In genomic region chr5:110176362-110177020, GRCm38 (mm10) we compare ENCODE assay signal across 8 mouse cellular contexts. TPM values are rescaled to one million over a fixed set of nuclear protein-coding genes. Genes with fewer than 3 reads are reported as not detected.
DNase-seq lines count a peak whose midpoint lies in the region; ATAC-seq and TF ChIP-seq lines count a peak whose summit lies in the region.

Gene Golga3, plus strand, starts transcription at chr5:110176701.

- no peak for TF ChIP-seq EP300 in MEL (IDR thresholded peaks at IDR 0.05; ENCODE audit: low read depth in 1 of 2, low read length in 2 of 2)

- no peaks in the 10 kb centered on the region for H3K9me3 ChIP-seq in MEL (replicated peaks; ENCODE audit: insufficient read depth, low read length)
- H3K9me3 ChIP-seq in forebrain, postnatal 0 days (ENCODE audit: low read length) = no peaks in the 10 kb centered on the region
- H3K9me3 ChIP-seq in lung, embryonic 15.5 days = no peaks in the 10 kb centered on the region

- H3K9ac ChIP-seq in MEL (ENCODE audit: control insufficient read depth, low read depth, low read length, poor library complexity, severe bottlenecking) = peak within 1 kb of the TSS; percentile 79
- peak within 1 kb of the TSS; percentile 92 for H3K9ac ChIP-seq in forebrain, postnatal 0 days
- H3K9ac ChIP-seq in lung, embryonic 15.5 days = peak within 1 kb of the TSS; percentile 96

- peak within 1 kb of the TSS; percentile 70 for H3K4me2 ChIP-seq in forebrain, postnatal 0 days (ENCODE audit: low read depth)
- H3K4me2 ChIP-seq in lung, embryonic 15.5 days = peak within 1 kb of the TSS; percentile 75

- H3K4me1 ChIP-seq in MEL (ENCODE audit: control insufficient read depth in 1 of 2, insufficient read depth in 2 of 2, low read length in 2 of 2) = peaks cover 14 to 18% of the 10 kb centered on the region in 2 experiments
- no peaks in the 10 kb centered on the region; the same call in 1 of the 2 replicates for H3K4me1 ChIP-seq in cerebellum, adult 2 months (ENCODE audit: control insufficient read depth, insufficient read depth, low read length)
- peaks cover 9% of the 10 kb centered on the region for H3K4me1 ChIP-seq in forebrain, postnatal 0 days (ENCODE audit: insufficient read depth)
- H3K4me1 ChIP-seq in lung, embryonic 15.5 days = peaks cover 8% of the 10 kb centered on the region

- peak; percentile 76 to 78; a peak in 3 of 4 replicates for TF ChIP-seq POLR2A in MEL (IDR thresholded peaks at IDR 0.05; ENCODE audit: control insufficient read depth in 1 of 2, insufficient read depth in 1 of 2, low read depth in 1 of 2, low read length in 2 of 2, poor library complexity in 1 of 2)
- peak; percentile 59; the same call in 1 of the 2 replicates for TF ChIP-seq POLR2A in cerebellum, adult 2 months (IDR thresholded peaks at IDR 0.05; ENCODE audit: borderline replicate concordance, insufficient read depth, low read length)

- DNase-seq in MEL (ENCODE audit: low read depth, low spot score) = peak; percentile 96
- DNase-seq in cerebellum, adult 2 months = peak; percentile 89 to 92
- DNase-seq in forebrain, postnatal 0 days = peak; percentile 96
- DNase-seq in heart, postnatal 4 days = peak; percentile 95
- peak; percentile 85 to 89 for DNase-seq in layer of hippocampus, adult 8-10 months (ENCODE audit: low spot score in 2 of 2)
- peak; percentile 88 for DNase-seq in ovary, adult 18-20 months (ENCODE audit: low spot score)
- peak; percentile 97 for DNase-seq in thymus, postnatal 0 days (ENCODE audit: low spot score)

- H3K36me3 ChIP-seq in MEL (ENCODE audit: control insufficient read depth in 1 of 2, insufficient read depth in 2 of 2, low read length in 2 of 2) = peaks cover 0 to 10% of the 10 kb centered on the region in 2 experiments; a peak in 2 of 4 replicates
- peaks cover 15% of the 10 kb centered on the region for H3K36me3 ChIP-seq in forebrain, postnatal 0 days (ENCODE audit: insufficient read depth)
- H3K36me3 ChIP-seq in lung, embryonic 15.5 days = peaks cover 6% of the 10 kb centered on the region; the same call in 1 of the 2 replicates

- H3K27ac ChIP-seq in MEL (ENCODE audit: control insufficient read depth, low read depth, low read length) = peak within 1 kb of the TSS; percentile 75
- peak within 1 kb of the TSS; percentile 77 for H3K27ac ChIP-seq in cerebellum, adult 2 months (ENCODE audit: insufficient read depth, low read length)
- peak within 1 kb of the TSS; percentile 73 for H3K27ac ChIP-seq in forebrain, postnatal 0 days (ENCODE audit: low read depth, low read length)
- peak within 1 kb of the TSS; percentile 79 for H3K27ac ChIP-seq in lung, embryonic 15.5 days

- H3K4me3 ChIP-seq in MEL (ENCODE audit: control insufficient read depth in 1 of 2, insufficient read depth in 1 of 2, low read depth in 2 of 2, low read length in 2 of 2) = peak within 1 kb of the TSS; percentile 71 to 78
- H3K4me3 ChIP-seq in cerebellum, adult 2 months (replicated peaks; ENCODE audit: insufficient read depth, low read depth, low read length) = peak within 1 kb of the TSS; percentile 95
- peak within 1 kb of the TSS; percentile 68 for H3K4me3 ChIP-seq in forebrain, postnatal 0 days (ENCODE audit: low read depth, low read length)
- peak within 1 kb of the TSS; percentile 99 for H3K4me3 ChIP-seq in lung, embryonic 15.5 days

- TF ChIP-seq RAD21 in MEL (IDR thresholded peaks at IDR 0.05; ENCODE audit: low read depth, low read length) = no peak

- peak; percentile 99 for ATAC-seq in forebrain, postnatal 0 days
- ATAC-seq in lung, embryonic 15.5 days (ENCODE audit: borderline replicate concordance, extremely low read depth, low FRiP score, low TSS enrichment) = peak; percentile 98

- H3K79me2 ChIP-seq in MEL (ENCODE audit: control insufficient read depth, insufficient read depth, low read length, poor library complexity) = peaks cover 14% of the 10 kb centered on the region

- WGBS in cerebellum, adult 2 months = under 1% methylated on average over 41 of the region's 41 CpGs
- WGBS in forebrain, postnatal 0 days = under 1% methylated on average over 40 of the region's 41 CpGs
- WGBS in lung, embryonic 15.5 days = under 1% methylated on average over 41 of the region's 41 CpGs

- TF ChIP-seq CTCF in MEL (IDR thresholded peaks at IDR 0.05 in 2 of 3, conservative IDR thresholded peaks at IDR 0.05 in 1 of 3; ENCODE audit: control insufficient read depth in 1 of 3, insufficient read depth in 1 of 3, low read depth in 2 of 3, low read length in 3 of 3, poor library complexity in 1 of 3, severe bottlenecking in 1 of 3) = no peak
- no peak for TF ChIP-seq CTCF in cerebellum, adult 2 months (IDR thresholded peaks at IDR 0.05; ENCODE audit: borderline replicate concordance, insufficient read depth, low read depth, low read length)
- TF ChIP-seq CTCF in forebrain, postnatal 0 days (IDR thresholded peaks at IDR 0.05; ENCODE audit: low read depth) = no peak

- H3K27me3 ChIP-seq in MEL (ENCODE audit: control insufficient read depth in 1 of 2, insufficient read depth in 2 of 2, low read length in 2 of 2) = no peaks in the 10 kb centered on the region
- no peaks in the 10 kb centered on the region for H3K27me3 ChIP-seq in cerebellum, adult 2 months (ENCODE audit: control insufficient read depth, insufficient read depth, low read length)
- H3K27me3 ChIP-seq in forebrain, postnatal 0 days (ENCODE audit: insufficient read depth, low read length) = no peaks in the 10 kb centered on the region
- no peaks in the 10 kb centered on the region for H3K27me3 ChIP-seq in lung, embryonic 15.5 days

TF ChIP-seq in MEL, 35 proteins besides CTCF, POLR2A, EP300 and RAD21 (continues in another document):
- TF ChIP-seq RCOR1 (IDR thresholded peaks at IDR 0.05; ENCODE audit: low read depth, low read length) = no peak
- peak; percentile 71 for TF ChIP-seq NELFE (IDR thresholded peaks at IDR 0.05; ENCODE audit: low read depth, low read length)
- TF ChIP-seq UBTF (IDR thresholded peaks at IDR 0.05; ENCODE audit: borderline replicate concordance, insufficient read depth, low read depth, low read length) = no peak
- TF ChIP-seq BHLHE40 (IDR thresholded peaks at IDR 0.05; ENCODE audit: borderline replicate concordance, low read depth, low read length) = no peak
- TF ChIP-seq TBP (IDR thresholded peaks at IDR 0.05; ENCODE audit: low read depth, low read length) = peak; percentile 79; the same call in 1 of the 2 replicates
- no peak for TF ChIP-seq CHD1 (IDR thresholded peaks at IDR 0.05; ENCODE audit: low read depth, low read length)
- peak; percentile 92; the same call in 1 of the 2 replicates for TF ChIP-seq MAZ (IDR thresholded peaks at IDR 0.05; ENCODE audit: low read depth, low read length)
- TF ChIP-seq GATA1 (IDR thresholded peaks at IDR 0.05; ENCODE audit: low read depth, low read length) = no peak
- peak; percentile 85 for TF ChIP-seq MAX (IDR thresholded peaks at IDR 0.05; ENCODE audit: low read length)
- TF ChIP-seq MYC (IDR thresholded peaks at IDR 0.05; ENCODE audit: low read depth, low read length) = peak; percentile 74
- peak; percentile 18; the same call in 1 of the 2 replicates for TF ChIP-seq ETS1 (IDR thresholded peaks at IDR 0.05; ENCODE audit: low read depth, low read length)
- no peak for TF ChIP-seq TAL1 (IDR thresholded peaks at IDR 0.05; ENCODE audit: low read length)
- peak; percentile 60 for TF ChIP-seq ELF1 (IDR thresholded peaks at IDR 0.05; ENCODE audit: low read depth, low read length)
- TF ChIP-seq MEF2A (IDR thresholded peaks at IDR 0.05; ENCODE audit: extremely low read depth, insufficient replicate concordance, low read depth, low read length, poor library complexity, severe bottlenecking) = no peak
- no peak for TF ChIP-seq ZC3H11A (IDR thresholded peaks at IDR 0.05; ENCODE audit: low read depth, low read length)
- peak; percentile 53; the same call in 1 of the 2 replicates for TF ChIP-seq TCF12 (IDR thresholded peaks at IDR 0.05; ENCODE audit: low read depth, low read length)
- peak; percentile 86 for TF ChIP-seq SIN3A (IDR thresholded peaks at IDR 0.05; ENCODE audit: low read length)
- TF ChIP-seq GABPA (IDR thresholded peaks at IDR 0.05; ENCODE audit: low read depth, low read length) = no peak
- no peak for TF ChIP-seq SMC3 (IDR thresholded peaks at IDR 0.05; ENCODE audit: low read depth, low read length)
- TF ChIP-seq E2F4 (IDR thresholded peaks at IDR 0.05; ENCODE audit: borderline replicate concordance, low read depth, low read length) = 0 out of 2 replicates have a peak, but pooled peaks have one; percentile 74
- no peak for TF ChIP-seq MYB (IDR thresholded peaks at IDR 0.05; ENCODE audit: low read depth, low read length)
- 0 out of 2 replicates have a peak, but pooled peaks have one; percentile 35 for TF ChIP-seq ZMIZ1 (IDR thresholded peaks at IDR 0.05; ENCODE audit: low read depth, low read length)
- peak; percentile 87 for TF ChIP-seq USF1 (IDR thresholded peaks at IDR 0.05; ENCODE audit: low read depth, low read length)
- TF ChIP-seq HCFC1 (IDR thresholded peaks at IDR 0.05; ENCODE audit: low read depth, low read length) = peak; percentile 88
- TF ChIP-seq MAFK (IDR thresholded peaks at IDR 0.05; ENCODE audit: borderline replicate concordance, low read depth, low read length) = no peak
- TF ChIP-seq USF2 (IDR thresholded peaks at IDR 0.05; ENCODE audit: borderline replicate concordance in 1 of 2, insufficient read depth in 1 of 2, low read depth in 1 of 2, low read length in 2 of 2) = no peak
- 0 out of 2 replicates have a peak, but pooled peaks have one; percentile 51 for TF ChIP-seq ZKSCAN1 (IDR thresholded peaks at IDR 0.05; ENCODE audit: low read depth, low read length)
- no peak for TF ChIP-seq POLR2AphosphoS5 (IDR thresholded peaks at IDR 0.05; ENCODE audit: borderline replicate concordance, low read depth, low read length)
- TF ChIP-seq MXI1 (IDR thresholded peaks at IDR 0.05; ENCODE audit: low read depth, low read length) = peak; percentile 94
- no peak for TF ChIP-seq JUND (IDR thresholded peaks at IDR 0.05; ENCODE audit: low read depth, low read length)

RNA-seq across cellular contexts. Expression of gene Golga3, which starts in this region (rescaled TPM):
- 16.3 and 17.4 TPM in 2 replicates for total RNA-seq in MEL (2012; rRNA removed)
- 10 to 100 TPM; 21.7 to 80.3 TPM for polyA plus RNA-seq in MEL (2012; ENCODE audit: insufficient read depth in 1 of 2, insufficient read length in 2 of 2, low read depth in 1 of 2, low replicate concordance in 2 of 2, missing spikeins in 1 of 2)
- polyA plus RNA-seq in cerebellum, adult 2 months (2012; rRNA removed) = 21.7 and 22.5 TPM in 2 replicates
- 17.8 and 25.1 TPM in 2 replicates for total RNA-seq in forebrain, postnatal 0 days (2014; rRNA removed)
- polyA plus RNA-seq in forebrain, postnatal 0 days (2015; fragmentation: Nextera tagmentation; extraction: Ambion mirVana) = 12.7 and 15.9 TPM in 2 replicates
- 10 to 100 TPM; 35.5 to 38.7 TPM for total RNA-seq in heart, postnatal 4 days (2021)
- 10 to 100 TPM; 49.5 to 52.7 (median 50.6) TPM for total RNA-seq in layer of hippocampus, adult 8-10 months (2022)
- 18.0 and 22.0 TPM in 2 replicates for polyA plus RNA-seq in lung, embryonic 15.5 days (2015; fragmentation: Nextera tagmentation; extraction: Ambion mirVana)
- 12.1 and 12.3 TPM in 2 replicates for polyA plus RNA-seq in thymus, postnatal 0 days (2015; fragmentation: Nextera tagmentation; extraction: Ambion mirVana)

Comparison
In these comparisons a context has a peak if more than half of its experiments do, and no peak if none do; other contexts are left out.
1. Peak in every context shown above with its lines: DNase-seq, ATAC-seq, H3K4me3 ChIP-seq and H3K27ac ChIP-seq.